Mouse (Mus musculus): ENCODE results near the gene Bst1.

Bst1 gene

GRCm38 (mm10) chr5:43855769-43856168, 37.1 kb downstream of the Bst1 start:
- DNase-seq (ENCODE audit: low read depth, low spot score), result no peak

GRCm38 (mm10) chr5:43859663-43860062, 41.0 kb downstream of the Bst1 start:
- DNase-seq (ENCODE audit: low read depth, low spot score), result no peak

GRCm38 (mm10) chr5:43860096-43860495, 41.4 kb downstream of the Bst1 start:
- no peak for DNase-seq (ENCODE audit: low read depth, low spot score)

GRCm38 (mm10) chr5:43860670-43861431, 42.2 kb downstream of the Bst1 start:
- peak; percentile 33 for DNase-seq (ENCODE audit: low read depth, low spot score)

GRCm38 (mm10) chr5:43863642-43864041, 45.0 kb downstream of the Bst1 start:
- no peak for DNase-seq (ENCODE audit: low read depth, low spot score)

GRCm38 (mm10) chr5:43865316-43865715, 46.6 kb downstream of the Bst1 start:
- DNase-seq (ENCODE audit: low read depth, low spot score), result no peak

- no peak for DNase-seq (ENCODE audit: low read depth, low spot score)
Observed at GRCm38 (mm10) chr5:43868253-43868652, 49.6 kb downstream of the Bst1 start, which contains the start of gene Cd38. Gene Cd38, plus strand, starts transcription at chr5:43868553.

GRCm38 (mm10) chr5:43868711-43869600, 50.3 kb downstream of the Bst1 start:
- peak; percentile 45 for DNase-seq (ENCODE audit: low read depth, low spot score)

GRCm38 (mm10) chr5:43871845-43872244, 53.2 kb downstream of the Bst1 start:
- no peak for DNase-seq (ENCODE audit: low read depth, low spot score)

- no peak for DNase-seq (ENCODE audit: low read depth, low spot score)
Observed at GRCm38 (mm10) chr5:43872652-43873051, 54.0 kb downstream of the Bst1 start.

GRCm38 (mm10) chr5:43882034-43882433, 63.3 kb downstream of the Bst1 start:
- no peak for DNase-seq (ENCODE audit: low read depth, low spot score)

- no peak for DNase-seq (ENCODE audit: low read depth, low spot score)
Observed at GRCm38 (mm10) chr5:43885060-43885820, 66.6 kb downstream of the Bst1 start.

- no peak for DNase-seq (ENCODE audit: low read depth, low spot score)
Observed at GRCm38 (mm10) chr5:43892386-43892785, 73.7 kb downstream of the Bst1 start.
